Mouse (Mus musculus) 3T3-L1 (cell line): ENCODE data around the gene Kctd10.

Source experiments
- DNase-seq: peaks from one replicate; pipeline ENCODE4 v3.0.0-alpha.2; 2015; ENCODE audit warnings: low read depth, low spot score

The Kctd10 gene

DNA sequence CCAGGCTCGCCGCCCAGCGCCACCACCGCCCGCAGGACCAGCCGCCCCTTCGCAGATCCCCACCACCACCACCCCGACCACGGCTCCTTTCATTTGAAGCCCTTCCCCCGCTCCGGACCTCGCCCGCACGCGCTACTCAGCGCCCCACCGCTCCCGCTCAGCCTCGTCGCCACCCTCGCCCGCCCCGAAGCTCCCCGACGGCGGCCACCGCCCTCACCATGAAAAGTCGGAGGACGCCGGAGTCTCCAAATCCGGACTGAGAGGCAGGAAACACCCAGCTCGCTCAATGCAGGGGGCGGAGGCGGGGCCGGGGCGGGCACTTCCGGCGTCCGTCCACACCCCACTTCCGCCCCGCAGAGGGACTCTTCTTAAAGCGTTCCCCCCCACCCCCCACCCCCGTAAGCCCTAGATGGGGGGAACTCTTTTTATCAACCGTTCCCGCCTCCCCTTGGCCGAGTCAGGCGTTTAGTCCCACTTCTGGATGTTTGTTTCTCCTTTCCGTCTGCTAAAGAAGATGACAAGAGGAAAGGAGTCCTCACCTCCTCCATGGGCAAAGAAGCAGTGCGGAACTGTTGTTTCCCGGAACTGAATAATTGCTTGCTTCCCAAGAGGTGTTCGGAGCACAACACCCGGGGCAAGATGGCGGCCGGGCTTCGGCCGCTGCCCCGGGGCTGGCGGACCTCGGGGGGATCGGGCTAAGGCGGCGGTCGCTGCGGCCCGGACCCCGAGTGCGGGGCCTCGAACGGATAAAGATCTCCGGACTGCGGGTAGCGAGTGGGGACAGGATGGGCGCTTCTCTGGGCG is at the start of gene Kctd10, which contains the start of gene Ube3b:
Gene Kctd10, minus strand, starts transcription at position 300 of the 804 bp plus-strand sequence.
Gene Ube3b, plus strand, starts transcription at position 399 of the 804 bp plus-strand sequence.
- DNase-seq, result peak; percentile 92

DNA sequence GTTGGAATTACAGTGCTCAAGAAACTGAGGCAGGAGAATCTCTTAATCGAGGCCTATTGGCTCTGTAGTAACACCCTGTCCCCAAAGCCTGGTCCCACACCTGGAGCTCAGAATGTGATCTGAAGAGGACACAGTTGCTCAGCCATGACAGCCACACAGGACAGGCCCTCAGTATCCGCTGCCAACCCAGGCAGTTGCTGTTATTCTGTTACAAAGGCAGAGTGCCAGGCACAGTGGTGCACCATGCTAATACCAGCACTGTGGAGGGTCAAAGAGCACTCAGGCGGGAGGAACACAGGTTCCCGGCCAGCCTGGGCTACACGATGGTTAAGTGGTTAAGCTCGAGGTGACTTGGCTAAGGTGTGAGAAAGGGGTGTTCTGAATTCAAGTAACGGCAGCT is 49.5 kb upstream of the Kctd10 start:
- no peak for DNase-seq

DNA sequence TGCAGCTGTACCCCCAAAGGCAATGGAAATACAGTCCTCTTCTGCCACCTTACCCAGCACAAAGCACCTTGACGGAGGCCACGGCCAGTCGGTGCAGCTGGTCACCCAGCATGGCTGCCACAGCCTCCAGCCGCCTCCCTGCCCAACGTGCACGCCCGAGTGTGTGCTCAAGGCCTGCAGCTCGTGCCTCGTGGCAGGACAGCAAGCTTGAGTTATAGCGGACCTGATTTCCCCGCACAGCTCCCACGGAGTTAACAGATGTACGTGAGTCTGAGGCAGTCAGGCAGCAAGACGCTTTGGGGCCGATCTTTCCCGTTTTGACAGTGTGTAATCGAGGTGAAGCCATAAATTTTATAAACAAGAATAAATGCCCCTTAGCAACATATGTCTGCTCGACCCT is 48.3 kb upstream of the Kctd10 start:
- no peak for DNase-seq

DNA sequence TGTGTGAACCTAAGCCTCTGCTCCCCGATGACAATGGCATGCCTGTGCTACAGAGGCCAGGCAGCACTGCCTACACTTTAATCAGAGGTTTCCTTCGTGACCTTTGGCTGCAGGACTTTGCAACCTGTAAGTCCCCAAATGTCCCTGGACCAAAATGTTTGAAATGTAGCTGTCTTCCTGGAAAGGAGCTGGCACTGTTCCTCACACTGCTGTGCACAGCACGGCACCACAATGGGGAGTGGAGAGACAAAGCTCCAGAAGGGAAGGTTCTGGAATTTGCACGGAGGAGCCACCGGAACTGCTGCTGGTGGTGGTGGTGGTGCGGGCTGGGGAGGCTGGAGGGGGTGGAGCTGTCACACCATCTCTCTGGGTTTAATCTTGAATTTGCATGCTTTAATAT is 46.4 kb upstream of the Kctd10 start:
- no peak for DNase-seq

DNA sequence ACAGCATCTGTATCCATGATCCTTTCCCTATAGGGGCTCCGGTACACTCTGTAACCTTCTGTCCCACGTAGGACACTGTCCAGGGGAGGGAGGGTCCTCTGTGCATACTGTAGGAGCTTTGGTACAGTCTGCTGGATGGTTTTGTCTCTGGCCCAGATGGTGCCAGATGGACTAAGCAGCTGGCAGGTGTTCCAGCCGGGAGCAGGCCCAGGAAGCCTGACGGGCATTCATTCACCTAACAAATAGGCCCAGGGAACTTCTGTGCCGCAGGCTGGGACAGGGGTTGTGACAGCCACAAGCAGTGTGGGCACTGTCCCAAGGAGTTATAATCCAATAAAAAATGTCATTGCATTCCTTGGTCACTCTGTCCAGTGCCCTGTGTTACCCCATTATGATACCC is 43.7 kb upstream of the Kctd10 start:
- DNase-seq, result no peak

DNA sequence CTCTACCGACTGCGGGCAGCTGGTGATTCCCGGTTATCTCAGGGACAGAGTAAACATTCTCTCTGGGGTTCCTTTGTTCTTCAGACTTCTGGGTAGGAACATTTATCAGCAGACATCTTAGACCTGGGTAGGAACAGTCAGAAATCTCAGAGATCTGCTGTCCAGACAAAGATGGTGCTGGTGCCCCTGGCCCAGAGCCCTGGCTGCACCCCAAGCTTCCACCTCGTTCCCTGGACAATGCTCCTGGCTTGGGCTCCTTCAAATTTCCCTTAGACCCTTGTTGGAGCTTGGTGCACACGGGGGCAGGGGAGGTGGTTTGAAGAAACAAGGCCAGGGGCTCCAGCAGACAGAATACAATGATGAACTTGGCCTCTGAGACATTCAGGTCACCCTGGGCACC is 42.3 kb upstream of the Kctd10 start:
- DNase-seq, result no peak

DNA sequence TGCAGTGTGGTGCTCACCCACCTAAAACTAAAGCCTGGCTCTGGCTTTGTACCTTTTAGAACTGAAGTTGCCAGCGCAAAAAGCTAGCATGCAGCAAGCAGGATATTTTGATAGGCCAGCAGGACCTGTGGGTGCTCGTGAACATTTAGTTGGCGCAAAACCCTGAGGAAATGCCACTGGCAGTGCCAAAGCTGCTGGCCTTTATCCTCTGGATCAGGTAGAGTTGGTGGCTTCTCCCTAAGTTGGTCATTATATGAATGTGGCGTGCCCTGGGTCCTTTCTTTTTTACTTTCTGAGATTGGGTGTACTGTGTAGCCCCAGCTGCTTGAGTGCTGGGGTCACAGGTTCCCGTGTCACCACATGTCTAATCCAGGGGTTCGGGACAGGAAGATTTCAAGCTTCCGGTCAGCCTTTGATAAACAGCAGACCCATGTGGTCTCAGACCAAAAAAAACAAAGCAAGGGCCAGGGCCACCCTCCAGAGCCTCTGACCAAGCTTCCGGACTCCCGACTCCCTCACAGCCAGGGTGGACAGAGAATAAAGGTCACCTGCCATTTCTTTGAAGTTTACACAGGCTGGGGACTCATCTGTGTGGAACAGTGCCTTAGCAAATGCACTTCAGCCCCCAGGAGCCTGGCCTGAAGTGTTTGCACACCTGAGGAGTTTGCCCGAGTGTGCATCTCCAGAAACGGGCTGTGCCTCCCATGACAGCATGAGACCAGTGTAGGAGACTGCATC is 41.4 kb upstream of the Kctd10 start:
- DNase-seq, result no peak

DNA sequence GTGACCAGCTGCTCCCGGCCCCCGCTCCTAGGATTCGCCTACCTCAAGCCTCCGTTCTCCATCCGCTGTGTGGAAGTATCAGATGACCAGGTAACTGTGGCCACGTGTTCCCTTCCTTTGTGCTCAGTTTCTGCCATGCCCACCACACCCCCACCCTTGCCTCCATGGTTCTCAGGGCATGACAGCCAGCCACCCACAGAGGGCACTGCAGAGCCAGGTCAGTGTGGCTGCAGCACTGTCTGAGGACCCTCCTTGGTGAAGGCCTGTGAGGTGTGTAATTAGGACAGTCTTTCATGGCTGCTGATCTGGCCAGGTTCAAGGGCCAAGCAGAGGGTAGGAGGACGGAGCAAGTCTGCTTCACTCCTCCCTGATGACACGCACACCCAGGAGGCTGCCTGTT is 38.2 kb upstream of the Kctd10 start:
- peak; percentile 33 for DNase-seq

DNA sequence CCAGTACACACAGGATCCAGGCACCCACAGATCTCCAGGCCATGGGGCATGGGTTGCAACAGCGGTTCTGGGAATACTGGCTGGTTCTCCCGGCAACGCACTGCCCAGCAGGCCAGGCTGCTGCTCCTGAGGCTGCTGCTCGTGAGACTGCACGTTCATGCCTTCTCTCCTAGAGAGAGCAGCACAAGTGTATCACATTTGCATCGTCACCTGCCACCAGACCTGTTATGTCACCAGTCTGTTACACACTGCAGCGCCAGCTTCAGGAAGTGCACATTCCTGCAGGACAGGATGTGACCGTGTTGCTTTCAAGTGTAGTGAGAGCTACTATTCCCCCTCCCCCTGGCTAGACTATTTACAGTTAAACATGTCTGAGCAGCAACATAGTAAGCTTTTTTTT is 36.5 kb upstream of the Kctd10 start:
- no peak for DNase-seq

DNA sequence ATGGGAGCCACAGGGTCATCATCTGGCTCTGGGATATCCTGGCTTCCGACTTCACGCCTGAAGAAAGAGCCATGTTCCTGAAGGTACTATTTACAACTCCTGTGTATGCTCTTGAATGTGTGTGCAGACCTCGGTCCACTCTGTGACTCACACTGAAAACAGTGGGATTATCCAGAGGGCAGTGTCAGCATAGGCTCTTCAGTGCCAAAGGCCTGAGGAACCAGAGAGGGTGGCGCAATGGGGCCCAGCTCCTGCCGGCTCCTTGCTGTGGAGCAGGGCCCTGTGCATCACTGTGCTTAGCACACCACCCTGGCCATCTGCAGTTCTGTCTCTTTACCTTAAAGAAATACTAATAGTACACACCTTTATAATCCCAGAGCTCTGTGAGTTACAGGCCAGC is 35.3 kb upstream of the Kctd10 start:
- DNase-seq, result peak; percentile 79

DNA sequence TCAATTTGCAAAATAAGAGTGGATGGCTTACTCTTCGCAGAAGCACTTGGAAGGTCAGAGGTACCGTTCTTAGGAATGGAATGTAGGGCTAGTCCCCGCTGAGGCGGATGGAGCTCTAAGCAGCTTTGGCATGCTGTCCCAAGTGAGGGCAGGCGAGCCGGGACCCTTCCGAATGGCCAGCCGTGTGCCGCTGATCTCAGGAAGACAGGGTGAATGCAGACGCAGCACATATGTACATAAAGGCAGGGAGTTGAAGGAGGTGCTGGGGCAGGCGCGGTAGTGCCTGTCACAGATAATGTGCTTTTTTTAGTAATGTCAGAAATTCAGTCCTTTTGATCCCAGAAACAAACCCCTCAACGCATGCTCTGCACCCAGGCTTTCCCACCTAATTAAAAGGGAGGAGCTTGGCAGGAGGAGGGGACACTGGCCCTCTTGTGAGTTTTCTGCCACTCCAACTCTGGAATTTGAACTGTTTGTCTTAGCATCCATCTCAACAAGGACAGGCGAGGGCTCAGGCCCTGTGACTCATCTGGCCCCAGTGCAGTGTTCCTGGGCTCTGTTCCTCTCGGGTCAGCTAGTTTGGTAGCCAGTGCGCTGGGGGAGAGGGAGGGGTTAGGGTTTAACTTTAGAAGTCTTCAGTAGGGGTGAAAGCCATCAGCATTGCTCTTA is 32.9 kb upstream of the Kctd10 start:
- peak; percentile 93 for DNase-seq

DNA sequence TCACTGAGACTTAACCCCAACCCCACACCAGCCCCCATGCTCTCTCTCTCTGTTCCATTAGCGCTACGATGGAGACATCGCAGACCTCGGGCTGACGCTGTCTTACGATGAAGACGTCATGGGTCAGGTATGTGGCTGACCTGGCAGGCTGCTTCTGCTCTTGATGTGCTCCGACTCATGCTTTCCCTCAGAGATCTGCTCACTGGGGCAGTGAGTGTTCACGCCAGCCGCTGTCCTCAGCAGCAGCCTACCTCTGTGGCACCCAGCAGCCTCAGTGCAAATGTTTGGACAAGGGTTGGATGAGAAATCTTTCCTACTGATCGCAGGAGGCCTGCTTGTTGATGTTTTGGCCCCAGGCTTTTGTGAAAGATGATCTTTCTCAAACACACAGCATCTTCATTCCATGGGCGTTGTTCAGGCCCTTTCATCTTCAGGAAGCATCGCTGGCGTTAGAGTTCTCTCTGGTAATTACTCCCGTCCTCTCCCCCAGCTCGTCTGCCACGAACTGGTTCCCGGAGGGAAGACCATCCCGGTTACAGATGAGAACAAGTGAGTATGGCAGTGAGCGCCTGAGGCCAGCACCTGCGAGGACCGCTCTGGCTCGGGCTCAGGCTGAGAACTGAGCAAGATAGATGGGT is 32.2 kb upstream of the Kctd10 start:
- peak; percentile 83 for DNase-seq

DNA sequence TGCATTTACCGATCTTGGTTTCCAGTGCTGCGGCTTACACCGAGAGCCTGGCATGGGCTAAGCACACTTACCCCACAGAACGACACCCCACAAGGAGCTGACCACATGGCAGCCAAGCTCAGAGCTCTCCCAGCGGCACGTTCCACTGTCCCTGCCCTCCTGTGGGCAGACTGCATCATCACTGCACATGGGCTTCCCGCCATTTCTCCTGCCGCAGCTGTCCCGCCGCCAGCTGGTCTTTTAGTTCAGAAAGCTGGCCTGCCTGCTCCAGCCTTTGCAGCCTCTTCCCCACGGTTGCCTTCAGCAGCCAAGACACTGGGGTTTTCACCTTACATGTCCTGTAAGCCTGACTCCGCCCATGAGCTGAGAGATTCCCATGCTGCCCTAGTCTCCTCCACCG is 30.1 kb upstream of the Kctd10 start:
- no peak for DNase-seq

DNA sequence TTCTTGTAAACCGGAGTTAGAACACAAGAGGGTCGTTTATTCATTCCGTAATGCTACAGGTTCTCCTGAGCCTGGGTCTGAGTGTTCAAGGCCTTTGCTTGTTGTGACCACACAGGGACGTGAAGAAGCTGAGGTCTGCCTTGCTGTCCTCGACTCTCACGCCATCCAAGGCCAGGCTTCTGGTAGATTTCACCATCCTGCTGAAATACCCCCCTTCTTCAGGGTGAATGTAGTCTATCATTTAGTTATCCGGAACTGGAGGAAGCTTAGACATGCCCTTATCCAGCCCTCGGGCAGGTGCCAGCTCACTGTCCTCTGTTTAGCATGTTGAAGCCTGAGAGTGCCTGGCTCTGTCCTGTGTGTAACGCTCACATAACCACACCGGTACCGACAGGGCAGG is 28.5 kb upstream of the Kctd10 start:
- no peak for DNase-seq

DNA sequence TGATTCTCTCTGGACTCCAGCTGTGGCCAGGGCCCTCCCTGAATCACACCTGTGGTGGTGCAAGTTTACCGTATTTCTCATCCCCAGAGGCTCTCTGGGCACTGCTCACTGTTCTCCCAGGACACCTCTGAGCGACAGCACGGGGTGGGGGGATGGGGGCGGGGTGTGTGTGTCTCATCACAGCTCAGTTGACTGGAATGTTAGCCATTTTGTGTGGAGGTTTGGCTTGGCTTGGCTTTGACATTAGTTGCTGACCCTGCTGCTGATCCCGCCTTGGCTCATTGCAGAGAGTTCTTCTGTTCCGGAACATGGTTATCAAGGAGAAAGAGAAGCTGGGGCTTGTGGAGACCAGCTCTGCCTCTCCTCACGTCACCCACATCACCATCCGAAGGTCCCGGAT is 27.5 kb upstream of the Kctd10 start:
- DNase-seq, result peak; percentile 89

DNA sequence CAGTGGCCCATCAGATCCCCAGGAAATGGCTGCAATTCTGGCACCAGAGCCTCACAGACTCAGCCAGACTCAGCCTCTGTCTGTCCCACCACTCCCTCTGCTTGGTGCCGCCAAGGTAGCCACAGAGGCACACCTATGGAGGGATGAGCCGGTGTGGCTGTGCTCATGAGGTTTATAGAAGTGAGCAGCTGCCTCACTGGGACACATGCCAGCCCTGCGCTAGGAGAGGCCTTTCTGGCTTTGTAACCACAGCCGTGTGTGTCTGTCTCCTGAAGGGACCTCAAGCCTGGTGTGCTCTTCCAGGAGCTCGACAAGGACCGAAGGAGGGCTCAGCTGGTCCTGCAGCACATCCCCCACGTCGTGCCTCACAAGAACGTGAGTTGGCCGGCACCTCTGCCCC is 27.0 kb upstream of the Kctd10 start:
- DNase-seq, result peak; percentile 84

DNA sequence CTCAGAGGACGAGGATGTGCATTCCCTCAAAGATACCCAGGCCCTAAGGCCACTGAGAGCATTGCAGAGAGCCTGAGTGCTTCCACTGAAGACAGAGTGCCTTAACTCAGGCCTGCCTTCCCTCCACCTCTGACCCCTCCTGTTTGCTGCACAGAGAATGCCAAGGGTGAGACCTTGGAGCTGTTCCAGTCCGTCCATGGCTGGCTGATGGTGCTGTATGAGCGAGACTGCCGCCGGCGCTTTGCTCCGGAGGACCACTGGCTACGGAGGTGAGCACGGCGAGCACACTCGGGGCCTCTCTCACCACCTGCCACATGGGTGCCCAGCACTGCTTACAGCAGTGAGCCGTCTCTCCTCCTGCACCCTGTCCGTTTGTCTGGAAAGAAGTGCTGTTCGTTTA is 26.3 kb upstream of the Kctd10 start:
- DNase-seq, result no peak

DNA sequence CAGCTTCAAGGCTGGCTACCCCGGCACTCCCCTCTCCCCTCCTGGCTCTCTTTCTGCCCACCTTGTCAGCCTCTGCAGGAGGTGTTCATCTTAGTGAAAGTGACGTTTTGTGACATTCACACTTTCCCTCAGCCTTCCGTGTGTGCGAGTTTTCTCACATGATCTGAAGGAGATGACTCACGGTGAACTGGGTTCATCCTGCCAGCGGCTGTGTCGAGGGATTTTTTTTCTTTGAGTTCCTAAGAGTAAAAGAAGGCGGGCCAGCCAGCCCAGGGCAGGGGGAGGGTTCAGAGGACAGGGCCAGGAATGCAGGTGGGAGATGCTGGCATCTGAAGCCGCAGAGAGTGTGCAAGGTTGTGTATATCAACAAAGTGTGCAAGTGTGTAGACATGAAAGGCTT is 12.9 kb upstream of the Kctd10 start:
- DNase-seq, result peak; percentile 83

DNA sequence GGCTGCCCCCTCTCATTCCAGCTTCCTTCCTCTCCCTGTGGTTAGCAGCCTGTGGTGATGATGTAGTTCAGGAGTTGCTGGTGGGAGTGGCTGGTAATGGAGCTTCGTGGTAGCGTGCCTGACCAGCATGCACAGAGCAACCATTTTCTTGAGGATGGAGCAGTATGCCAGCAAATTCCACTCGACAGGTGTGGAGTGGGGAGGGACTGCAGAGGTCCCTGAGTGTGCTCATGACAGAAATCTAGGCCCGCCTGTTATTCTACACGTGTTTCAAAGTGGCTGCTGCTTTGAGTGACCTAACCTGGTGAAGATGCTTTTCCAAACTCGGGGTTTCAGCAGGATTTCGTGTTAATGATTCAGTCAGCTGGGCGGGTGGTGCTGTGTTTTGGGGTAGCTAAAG is 4.1 kb upstream of the Kctd10 start:
- DNase-seq, result no peak

DNA sequence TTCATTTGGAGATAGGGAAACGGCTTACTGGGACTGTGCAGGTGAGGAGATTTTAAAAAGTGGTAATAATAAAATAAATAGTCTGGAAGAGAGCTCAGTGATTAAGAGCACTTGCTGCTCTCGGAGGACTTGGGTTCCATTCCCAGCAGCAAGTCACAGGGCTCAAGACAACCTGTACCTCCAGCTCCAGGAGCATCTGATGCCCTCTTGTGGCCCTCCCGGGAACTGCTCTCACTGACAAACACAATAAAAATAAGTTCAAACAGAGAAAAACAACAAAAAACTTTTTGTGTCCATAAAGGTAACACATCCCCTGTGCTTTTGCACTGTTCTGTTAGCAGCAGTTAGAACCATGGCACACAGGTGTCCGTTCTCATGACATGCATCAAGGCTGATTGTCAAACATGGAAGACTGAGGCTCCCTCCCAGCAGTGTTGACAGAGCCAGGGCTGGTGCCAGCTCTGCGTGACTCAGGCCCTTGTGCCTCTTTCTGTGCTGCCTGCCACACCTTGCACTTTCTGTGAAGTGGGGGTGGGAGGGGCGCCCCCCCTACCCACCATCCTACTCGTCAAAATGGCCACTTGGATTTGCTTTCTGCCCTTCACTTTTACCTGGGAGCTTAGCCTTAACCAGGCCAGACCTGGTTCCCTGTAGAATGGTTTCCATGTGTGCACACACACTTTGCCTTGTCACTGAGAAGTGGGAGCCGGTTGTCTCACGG is 3.0 kb upstream of the Kctd10 start:
- DNase-seq, result peak; percentile 76

DNA sequence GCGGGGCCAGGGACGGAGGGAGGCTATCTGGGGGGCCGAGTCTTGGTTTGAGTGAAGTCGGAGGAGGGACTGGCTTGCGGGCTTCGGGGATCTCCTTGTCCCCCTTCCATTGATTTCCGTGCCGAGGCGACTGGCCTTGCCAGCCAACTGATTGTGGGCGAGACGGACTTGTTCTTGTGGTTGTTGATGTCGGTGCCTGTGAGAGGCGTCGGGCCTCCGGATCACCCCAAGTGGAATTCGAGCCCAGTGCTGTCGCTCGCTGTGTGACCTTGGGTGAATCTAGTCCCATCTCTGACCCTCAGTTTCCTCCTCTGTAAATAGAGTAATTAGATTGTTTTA is 674 bp upstream of the Kctd10 start:
- DNase-seq, result no peak

DNA sequence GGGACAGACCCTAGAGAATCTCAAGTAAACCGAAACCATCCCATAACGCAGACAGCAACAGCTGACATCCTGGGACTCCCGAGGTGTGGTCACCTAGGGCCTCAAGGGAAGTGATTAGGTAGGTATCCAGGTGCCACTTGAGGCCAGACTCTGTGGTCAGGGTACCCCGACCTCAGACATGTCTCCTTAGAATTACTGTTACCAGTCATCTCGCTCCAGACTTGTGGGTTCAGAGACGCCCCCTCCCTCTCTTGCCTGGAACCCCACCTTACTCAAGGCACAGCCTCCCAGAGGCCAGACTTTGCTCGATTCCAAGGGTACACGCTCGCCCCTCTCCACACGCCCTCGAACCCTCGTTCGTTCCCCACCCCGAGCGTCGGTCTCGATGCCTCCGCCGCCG is 545 bp downstream of the Kctd10 start:
- DNase-seq, result peak; percentile 55
